ENCODE assay signal across 22 mouse cellular contexts in genomic region chr3:115703720-115704119, GRCm38 (mm10).
"Had no signal": no experiment of that assay in that cellular context is flagged by ENCODE, and none has a peak within 500 bp of the region (broad histone marks: within the 10 kb centered on the region; RNA-seq: fewer than 3 reads in every experiment).

No protein-coding gene starts in this region.

- H3K9me3 ChIP-seq: kidney, embryonic 15.5 days; limb, embryonic 10.5 days; limb, embryonic 13.5 days; liver, embryonic 12.5 days; liver, embryonic 15.5 days; lung, embryonic 15.5 days; midbrain, embryonic 10.5 days; midbrain, embryonic 13.5 days; neural tube, embryonic 13.5 days had no signal

- H3K36me3 ChIP-seq: kidney, embryonic 15.5 days; limb, embryonic 10.5 days; liver, embryonic 15.5 days; lung, embryonic 15.5 days; midbrain, embryonic 10.5 days; midbrain, embryonic 13.5 days; neural tube, embryonic 13.5 days had no signal

- H3K9ac ChIP-seq: kidney, embryonic 15.5 days; limb, embryonic 13.5 days; liver, embryonic 12.5 days; liver, embryonic 15.5 days; lung, embryonic 15.5 days; midbrain, embryonic 13.5 days; neural tube, embryonic 13.5 days had no signal

- H3K27me3 ChIP-seq: kidney, embryonic 15.5 days; limb, embryonic 13.5 days; liver, embryonic 12.5 days; liver, embryonic 15.5 days; lung, embryonic 15.5 days; midbrain, embryonic 13.5 days; neural tube, embryonic 13.5 days had no signal

- H3K4me1 ChIP-seq: kidney, embryonic 15.5 days; limb, embryonic 10.5 days; limb, embryonic 13.5 days; lung, embryonic 15.5 days; midbrain, embryonic 10.5 days; midbrain, embryonic 13.5 days; neural tube, embryonic 13.5 days had no signal

- H3K27ac ChIP-seq: kidney, embryonic 15.5 days; limb, embryonic 10.5 days; limb, embryonic 13.5 days; liver, embryonic 12.5 days; liver, embryonic 15.5 days; lung, embryonic 15.5 days; midbrain, embryonic 10.5 days; midbrain, embryonic 13.5 days; neural tube, embryonic 13.5 days had no signal

- ATAC-seq: liver, embryonic 12.5 days; midbrain, embryonic 13.5 days; midbrain, embryonic 16.5 days had no signal

- H3K4me3 ChIP-seq: kidney, embryonic 15.5 days; limb, embryonic 10.5 days; limb, embryonic 13.5 days; liver, embryonic 12.5 days; liver, embryonic 15.5 days; lung, embryonic 15.5 days; midbrain, embryonic 10.5 days; midbrain, embryonic 13.5 days; myocyte; neural tube, embryonic 13.5 days had no signal

- H3K4me2 ChIP-seq: kidney, embryonic 15.5 days; limb, embryonic 13.5 days; liver, embryonic 12.5 days; liver, embryonic 15.5 days; lung, embryonic 15.5 days; midbrain, embryonic 13.5 days; neural tube, embryonic 13.5 days had no signal

- DNase-seq: kidney, adult 11 months; kidney, adult 8-10 months; kidney, postnatal 14 days; kidney, postnatal 4 days; liver; lung, adult 18-20 months; lung, postnatal 10 days; lung, postnatal 36 days; retina, postnatal 1 day; thymus, adult 18-20 months; thymus, postnatal 36 days had no signal
